Mouse (Mus musculus) lung, postnatal 25 days (tissue): ENCODE data around the gene Itpr2.

Source experiments
- DNase-seq: peaks from one replicate; pipeline ENCODE4 v3.0.0; 2022; ENCODE audit warnings: low spot score

The Itpr2 gene

GRCm38 (mm10) chr6:146258751-146259150 is 243.3 kb downstream of the Itpr2 start:
- DNase-seq = no peak

- no peak for DNase-seq
These were observed 243.8 kb downstream of the Itpr2 start for GRCm38 (mm10) chr6:146258261-146258660.

GRCm38 (mm10) chr6:146256947-146257670 is 244.9 kb downstream of the Itpr2 start:
- DNase-seq = no peak

GRCm38 (mm10) chr6:146256401-146256800 is 245.6 kb downstream of the Itpr2 start:
- no peak for DNase-seq

- DNase-seq = no peak
These were observed 246.4 kb downstream of the Itpr2 start for GRCm38 (mm10) chr6:146255656-146256055.

DNA sequence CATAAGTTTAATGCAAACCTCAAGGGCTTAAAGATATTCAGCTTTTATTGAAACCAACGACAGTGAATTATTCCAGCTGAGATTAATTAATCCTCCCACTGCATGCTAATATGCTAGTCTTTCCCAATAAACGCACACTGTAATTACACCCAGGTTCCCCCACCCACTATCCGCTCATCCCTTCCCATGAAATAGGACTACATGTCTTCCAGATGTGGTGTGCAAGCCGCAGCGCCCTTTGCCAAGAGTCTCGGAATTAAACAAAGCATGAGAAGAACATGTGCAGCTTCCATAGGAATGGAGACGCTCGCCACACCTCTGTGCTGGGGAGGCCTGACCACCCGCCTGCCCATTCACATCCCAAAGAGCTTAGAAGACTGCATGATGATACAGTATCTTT is 247.1 kb downstream of the Itpr2 start:
- DNase-seq = no peak

GRCm38 (mm10) chr6:146254216-146254820 is 247.7 kb downstream of the Itpr2 start:
- no peak for DNase-seq

GRCm38 (mm10) chr6:146249096-146249495 is 252.9 kb downstream of the Itpr2 start:
- no peak for DNase-seq

GRCm38 (mm10) chr6:146248341-146248740 is 253.7 kb downstream of the Itpr2 start:
- DNase-seq = no peak

- DNase-seq = no peak
These were observed 254.1 kb downstream of the Itpr2 start for GRCm38 (mm10) chr6:146247906-146248305.

- no peak for DNase-seq
These were observed 255.7 kb downstream of the Itpr2 start for GRCm38 (mm10) chr6:146246368-146246767.

DNA sequence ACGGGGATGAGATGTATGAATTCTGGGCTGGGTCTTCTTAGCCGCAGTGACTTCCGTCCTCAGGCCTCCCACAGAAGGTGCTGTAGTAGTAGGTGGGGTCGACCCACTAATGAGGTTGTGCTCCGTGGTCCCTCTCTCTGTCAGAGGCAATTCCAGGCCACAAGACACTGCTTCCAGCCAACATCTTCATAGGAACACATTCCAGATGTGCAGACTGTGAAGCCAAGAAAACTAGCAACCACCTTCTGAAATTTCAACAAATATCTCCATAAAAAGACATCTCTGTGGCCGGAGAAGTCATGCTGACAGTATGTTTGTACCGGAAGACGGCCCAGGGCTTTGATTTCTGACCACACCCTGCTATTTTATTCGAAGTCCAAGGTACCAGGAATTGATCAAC is 256.1 kb downstream of the Itpr2 start:
- no peak for DNase-seq

- DNase-seq = no peak
These were observed 259.0 kb downstream of the Itpr2 start for GRCm38 (mm10) chr6:146243068-146243467.

DNA sequence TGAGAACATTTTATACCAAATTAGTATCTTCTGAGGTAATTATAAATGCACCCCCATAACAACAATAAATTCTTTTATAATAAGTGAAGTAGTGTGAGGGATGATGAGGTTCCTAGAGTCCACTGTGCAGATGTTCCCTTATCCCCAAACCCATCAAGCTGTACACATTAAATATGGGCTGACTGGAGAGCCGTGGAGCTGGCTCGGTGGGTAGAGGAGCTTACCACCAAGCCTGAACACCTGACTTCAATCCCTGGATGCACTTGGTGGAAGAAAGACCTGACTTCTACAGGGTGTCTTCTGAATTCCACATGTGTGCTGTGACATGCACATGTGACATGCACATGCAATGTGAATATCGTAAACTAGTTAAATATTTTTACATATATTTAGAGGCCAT is 260.7 kb downstream of the Itpr2 start:
- DNase-seq = no peak

DNA sequence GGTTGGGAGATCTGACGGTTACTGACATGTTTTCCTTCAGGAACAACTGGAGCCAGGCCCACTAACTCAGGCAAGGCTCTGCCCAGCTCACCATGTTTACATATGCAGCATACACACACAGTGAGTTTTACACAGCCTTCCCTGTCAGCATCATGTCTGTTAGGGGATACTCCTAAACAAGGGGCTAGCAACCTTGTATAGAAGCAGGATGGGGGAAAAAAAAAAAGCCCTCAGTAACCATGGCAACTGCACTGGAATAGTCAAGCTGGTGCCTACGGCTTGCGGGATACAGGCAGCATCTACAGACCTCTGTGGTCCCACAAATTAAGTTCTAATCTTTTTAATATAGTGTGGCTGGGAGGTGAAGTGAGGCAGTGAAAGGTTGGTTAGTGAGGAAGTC is 266.9 kb downstream of the Itpr2 start:
- no peak for DNase-seq

DNA sequence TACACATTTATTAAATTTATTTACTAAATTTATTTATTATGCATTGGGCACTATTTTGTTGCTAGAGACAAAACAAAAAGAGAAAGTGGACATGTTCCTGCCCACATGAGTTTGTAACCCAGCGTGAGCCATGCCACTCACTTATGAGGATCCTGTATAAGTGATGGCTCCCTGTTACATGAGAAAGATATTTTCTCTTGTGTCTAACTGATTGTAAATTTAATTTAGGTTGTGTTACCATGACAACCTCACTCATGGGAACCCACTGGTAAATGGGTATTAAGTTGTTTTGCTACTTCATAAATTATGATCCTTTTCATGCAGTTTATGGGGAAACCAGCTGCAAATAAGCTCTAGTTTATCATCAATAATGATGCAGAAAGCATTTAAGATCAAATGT is 267.6 kb downstream of the Itpr2 start:
- no peak for DNase-seq

- no peak for DNase-seq
These were observed 271.1 kb downstream of the Itpr2 start for GRCm38 (mm10) chr6:146230903-146231302.

DNA sequence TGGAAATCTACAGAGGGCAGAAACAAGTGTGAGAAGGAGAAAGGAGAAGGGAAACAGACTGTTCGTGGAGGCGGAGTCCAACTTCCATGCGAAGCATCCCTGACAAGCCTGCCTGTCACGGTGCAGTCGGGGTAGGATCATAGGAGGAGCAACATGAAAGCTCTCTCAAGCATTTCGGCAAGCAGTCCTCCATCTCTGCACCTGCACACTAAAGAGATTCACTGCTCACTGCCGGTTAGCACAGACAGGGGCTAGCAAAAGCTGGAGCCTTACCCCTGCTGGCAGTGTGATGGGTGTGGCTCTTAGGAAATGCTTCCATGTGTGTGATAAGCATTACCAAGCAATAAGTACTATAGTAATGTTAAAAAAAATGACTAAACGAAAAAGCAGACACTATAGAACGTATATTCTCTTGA is 271.6 kb downstream of the Itpr2 start:
- no peak for DNase-seq

- DNase-seq = no peak
These were observed 272.1 kb downstream of the Itpr2 start for GRCm38 (mm10) chr6:146229967-146230366.

- no peak for DNase-seq
These were observed 272.5 kb downstream of the Itpr2 start for GRCm38 (mm10) chr6:146229519-146229918.

DNA sequence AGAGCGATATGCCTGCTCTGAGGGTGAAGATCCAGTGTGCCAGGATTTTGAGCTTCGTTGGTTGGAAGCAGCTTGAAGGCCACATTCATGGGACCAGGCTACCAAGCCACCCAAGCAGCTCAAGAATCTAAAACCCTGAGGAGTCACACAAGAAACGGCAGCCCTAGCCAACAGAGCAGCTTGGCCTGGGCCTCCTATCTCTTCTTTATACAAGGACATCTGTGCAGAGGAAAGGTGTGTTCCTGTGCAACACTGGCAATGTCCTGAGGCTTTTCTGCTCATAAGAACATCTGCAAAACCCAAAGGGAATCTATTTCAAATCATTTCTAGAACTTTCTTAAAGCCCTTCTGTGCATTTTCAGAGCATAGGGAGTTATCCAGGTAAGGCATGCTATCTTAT is 274.0 kb downstream of the Itpr2 start:
- no peak for DNase-seq

GRCm38 (mm10) chr6:146222403-146223063 is 279.5 kb downstream of the Itpr2 start:
- DNase-seq = no peak
